Mouse (Mus musculus): ENCODE measurements around the gene Cyp4f40.

GRCm38 (mm10) chr17:32612417-32612816 is 46.3 kb upstream of the Cyp4f40 start:
- TF ChIP-seq POLR2A (IDR thresholded peaks at IDR 0.05; ENCODE audit: insufficient read depth, low read depth, low read length): no peak
- TF ChIP-seq CTCF (IDR thresholded peaks at IDR 0.05): no peak

Data from heart, adult 2 months (tissue).